Mouse (Mus musculus) right cerebral cortex, adult 2 months (tissue): ENCODE data around the gene Dpp6.

Experiments used
- DNase-seq, 2 experiments: peaks; one replicate each; pipeline ENCODE4 v3.0.0; 2021 to 2022; ENCODE audit warnings: low spot score in 2 of 2

Gene Dpp6

GRCm38 (mm10) chr5:26816975-26817941 is at the start of gene Dpp6:
Gene Dpp6 (plus strand): TSS chr5:26817203.
- DNase-seq, result peak; percentile 11 to 14

- no peak for DNase-seq
Observed at GRCm38 (mm10) chr5:26783955-26784354, 33.0 kb upstream of the Dpp6 start.

- DNase-seq, result no peak
Observed at GRCm38 (mm10) chr5:26795524-26795923, 21.5 kb upstream of the Dpp6 start.

- DNase-seq, result no peak
Observed at GRCm38 (mm10) chr5:26835972-26836371, 19.0 kb downstream of the Dpp6 start.

GRCm38 (mm10) chr5:26841151-26841550 is 24.1 kb downstream of the Dpp6 start:
- no peak for DNase-seq

GRCm38 (mm10) chr5:26854746-26855145 is 37.7 kb downstream of the Dpp6 start:
- no peak for DNase-seq

GRCm38 (mm10) chr5:26875449-26875848 is 58.4 kb downstream of the Dpp6 start:
- DNase-seq, result peak in 1 of 2 experiments; percentile 22

GRCm38 (mm10) chr5:26887496-26887895 is 70.5 kb downstream of the Dpp6 start:
- DNase-seq, result no peak

GRCm38 (mm10) chr5:26888080-26888479 is 71.1 kb downstream of the Dpp6 start:
- no peak for DNase-seq

- no peak for DNase-seq
Observed at GRCm38 (mm10) chr5:26894346-26894745, 77.3 kb downstream of the Dpp6 start.

GRCm38 (mm10) chr5:26903786-26904185 is 86.8 kb downstream of the Dpp6 start:
- peak; percentile 69 to 71 for DNase-seq

- peak; percentile 40 to 53 for DNase-seq
Observed at GRCm38 (mm10) chr5:26904324-26905041, 87.5 kb downstream of the Dpp6 start.

- no peak for DNase-seq
Observed at GRCm38 (mm10) chr5:26907151-26907550, 90.1 kb downstream of the Dpp6 start.

GRCm38 (mm10) chr5:26908612-26909011 is 91.6 kb downstream of the Dpp6 start:
- no peak for DNase-seq

GRCm38 (mm10) chr5:26910353-26910752 is 93.3 kb downstream of the Dpp6 start:
- no peak for DNase-seq

- no peak for DNase-seq
Observed at GRCm38 (mm10) chr5:26911965-26912364, 95.0 kb downstream of the Dpp6 start.

GRCm38 (mm10) chr5:26918763-26919162 is 101.8 kb downstream of the Dpp6 start:
- DNase-seq, result no peak

GRCm38 (mm10) chr5:26924552-26924951 is 107.5 kb downstream of the Dpp6 start:
- no peak for DNase-seq

- DNase-seq, result no peak
Observed at GRCm38 (mm10) chr5:26932413-26933122, 115.6 kb downstream of the Dpp6 start.

GRCm38 (mm10) chr5:26934911-26935310 is 117.9 kb downstream of the Dpp6 start:
- DNase-seq, result no peak

GRCm38 (mm10) chr5:26941471-26941870 is 124.5 kb downstream of the Dpp6 start:
- DNase-seq, result no peak
